Mouse (Mus musculus): ENCODE measurements around the gene Bmp7.

- TF ChIP-seq POLR2A (IDR thresholded peaks at IDR 0.05; ENCODE audit: low read depth, low read length) (no peak), CTCF (IDR thresholded peaks at IDR 0.05; ENCODE audit: extremely low read depth, insufficient read length, insufficient replicate concordance, low read depth, low read length) (no peak)
Observed at GRCm38 (mm10) chr2:172885861-172886260, 54.3 kb downstream of the Bmp7 start.

Data from small intestine, adult 2 months (tissue).